ENCODE assay signal across 18 mouse cellular contexts in genomic region chr17:70868577-70869229, GRCm38 (mm10).
"Had no signal": no experiment of that assay in that cellular context is flagged by ENCODE, and none has a peak within 500 bp of the region (broad histone marks: within the 10 kb centered on the region; RNA-seq: fewer than 3 reads in every experiment).

No protein-coding gene starts in this region.

- H3K9ac ChIP-seq: liver, embryonic 14.5 days; lung, embryonic 14.5 days; midbrain, embryonic 12.5 days; midbrain, embryonic 15.5 days; neural tube, embryonic 13.5 days; neural tube, embryonic 15.5 days had no signal

- DNase-seq: lung, adult 18-20 months; lung, embryonic 14.5 days; lung, postnatal 10 days; lung, postnatal 4 days; retina, postnatal 1 day; right cerebral cortex, adult 18-20 months; right cerebral cortex, postnatal 25 days; right cerebral cortex, postnatal 4 days; spleen, adult 18-20 months; thymus, adult 18-20 months; thymus, postnatal 14 days; thymus, postnatal 36 days had no signal

- H3K36me3 ChIP-seq: midbrain, embryonic 12.5 days; midbrain, embryonic 15.5 days; neural tube, embryonic 13.5 days; neural tube, embryonic 15.5 days had no signal

- H3K27me3 ChIP-seq: midbrain, embryonic 12.5 days; midbrain, embryonic 15.5 days; neural tube, embryonic 13.5 days had no signal

- H3K9me3 ChIP-seq: midbrain, embryonic 12.5 days; midbrain, embryonic 15.5 days; neural tube, embryonic 13.5 days; neural tube, embryonic 15.5 days had no signal

- ATAC-seq: midbrain, embryonic 15.5 days had no signal

- H3K4me2 ChIP-seq: lung, embryonic 14.5 days; midbrain, embryonic 12.5 days; midbrain, embryonic 15.5 days; neural tube, embryonic 13.5 days; neural tube, embryonic 15.5 days had no signal

- H3K4me3 ChIP-seq: midbrain, embryonic 12.5 days; midbrain, embryonic 15.5 days; myocyte; neural tube, embryonic 13.5 days; neural tube, embryonic 15.5 days had no signal

- H3K27ac ChIP-seq: liver, embryonic 14.5 days; midbrain, embryonic 12.5 days; midbrain, embryonic 15.5 days; neural tube, embryonic 13.5 days; neural tube, embryonic 15.5 days had no signal
